Mouse (Mus musculus) lung, postnatal 25 days (tissue): Measurements from ENCODE around the gene Faim2.
A peak's percentile ranks its signal among the peaks of the same experiment; 100 is the strongest.

Experiments
- DNase-seq: peaks from one replicate; pipeline ENCODE4 v3.0.0; 2022; ENCODE audit warnings: low spot score

Faim2 gene

DNA sequence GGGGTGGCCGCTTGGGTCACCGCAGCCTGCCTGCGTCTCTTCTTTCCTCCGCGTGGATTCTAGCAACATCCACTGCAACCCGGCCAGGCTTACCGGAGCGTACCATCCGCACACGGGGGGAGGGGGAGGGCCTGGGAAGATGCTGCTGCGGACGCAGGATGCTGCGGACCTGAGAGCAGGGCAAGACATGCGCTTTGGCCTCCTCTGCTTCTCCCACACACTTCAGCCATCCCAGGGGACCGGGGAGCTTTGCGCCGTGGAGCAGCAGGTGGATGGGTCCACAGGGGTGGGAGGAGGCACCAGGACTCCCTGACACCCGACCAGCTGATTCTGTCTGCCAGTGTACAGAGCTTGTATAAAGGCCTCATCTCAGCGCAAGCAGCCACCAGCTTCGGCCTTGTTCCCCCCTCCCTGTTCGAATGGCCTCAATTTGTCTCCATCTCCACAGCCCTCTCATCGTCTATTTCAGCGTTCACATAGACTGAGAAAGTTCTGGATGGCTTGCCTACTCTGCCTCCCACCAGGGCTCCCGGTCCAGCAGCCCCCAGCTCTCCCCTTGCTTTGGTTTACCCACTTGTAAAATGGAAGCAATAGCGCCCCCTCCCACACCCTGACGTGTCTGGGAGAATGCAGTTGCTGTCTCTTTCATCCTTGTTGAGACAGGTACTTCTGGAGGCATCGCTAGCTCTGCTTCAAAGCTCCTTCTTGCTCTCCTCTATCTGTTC is at the start of gene Faim2:
Gene Faim2, minus strand, starts transcription at position 537 of the 725 bp plus-strand sequence.
- no peak for DNase-seq

DNA sequence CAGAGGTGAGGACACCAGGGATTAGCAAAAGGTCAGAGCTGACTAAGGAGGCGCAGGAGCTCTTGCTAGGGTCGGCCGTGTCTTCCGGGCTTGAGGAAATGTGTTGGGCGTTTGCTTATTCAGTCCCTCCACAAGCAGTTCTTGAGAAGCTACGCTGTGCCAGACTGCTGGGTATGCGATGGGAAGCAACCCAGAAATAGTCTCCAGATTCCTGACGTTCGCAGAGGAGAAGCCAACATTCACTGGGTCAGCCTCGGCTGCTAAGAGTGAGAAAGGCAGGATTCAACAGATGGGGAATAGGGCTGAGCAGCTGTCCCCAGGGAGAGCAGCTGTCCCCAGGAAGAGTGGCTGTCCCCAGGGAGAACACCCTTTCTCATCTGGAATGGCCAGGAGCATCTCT is 41.2 kb upstream of the Faim2 start:
- DNase-seq, result no peak

DNA sequence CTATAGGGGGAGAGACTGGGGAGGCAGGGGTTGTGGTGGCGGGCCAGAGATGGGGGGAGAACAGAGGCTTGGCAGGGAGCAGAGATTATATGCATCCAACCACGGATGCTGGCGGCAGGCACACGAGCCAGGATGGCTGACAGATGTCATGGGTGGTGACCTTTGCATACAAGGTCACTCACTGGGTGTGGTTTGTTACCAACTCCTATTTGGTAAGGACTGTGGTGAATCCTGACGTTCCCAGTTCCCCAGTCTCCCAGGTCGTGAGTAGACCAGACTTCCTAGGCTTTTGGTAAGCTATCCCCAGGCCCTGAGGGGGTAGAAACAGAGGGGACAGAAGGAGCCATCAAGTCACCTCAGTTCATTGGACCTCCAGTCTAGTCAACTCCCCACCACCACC is 40.7 kb upstream of the Faim2 start:
- no peak for DNase-seq

DNA sequence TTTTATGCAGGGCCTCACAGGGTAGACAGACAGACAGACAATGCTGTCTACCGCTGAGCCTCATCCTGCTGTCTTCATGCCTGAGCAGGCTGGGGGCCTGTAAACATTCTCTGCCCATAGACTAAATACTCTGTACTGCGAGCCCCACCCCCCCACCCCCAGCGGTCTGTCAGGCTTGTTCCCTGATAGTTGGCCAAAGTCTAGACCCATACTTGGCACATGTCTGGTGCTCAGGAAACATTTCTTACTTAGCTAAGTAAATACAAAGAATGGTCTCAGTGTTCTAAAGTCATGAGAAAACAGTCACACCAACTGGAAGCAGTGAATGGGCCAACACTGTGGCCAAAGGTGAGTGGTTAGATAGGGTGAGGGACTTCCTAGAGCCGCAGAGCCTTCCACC is 39.4 kb upstream of the Faim2 start:
- DNase-seq, result peak; percentile 24

DNA sequence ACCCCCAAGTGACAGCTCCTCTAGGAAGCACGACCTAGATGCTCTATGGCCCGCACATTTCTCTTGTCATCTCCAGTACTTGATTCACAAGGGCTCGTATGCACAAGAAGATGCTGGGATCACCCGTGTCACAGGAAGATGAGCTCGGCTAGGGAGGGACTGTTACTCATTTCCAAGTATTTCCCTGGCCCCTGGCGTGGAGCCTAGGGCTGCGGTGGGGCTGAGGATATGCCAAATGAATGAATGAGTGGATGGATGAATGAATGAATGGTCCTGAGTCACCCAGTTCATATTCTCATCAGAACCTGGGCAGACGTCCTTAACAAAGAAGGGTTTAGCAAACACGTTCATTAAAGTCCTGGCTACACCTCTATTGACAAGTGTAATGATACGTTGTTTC is 32.3 kb upstream of the Faim2 start:
- DNase-seq, result no peak

DNA sequence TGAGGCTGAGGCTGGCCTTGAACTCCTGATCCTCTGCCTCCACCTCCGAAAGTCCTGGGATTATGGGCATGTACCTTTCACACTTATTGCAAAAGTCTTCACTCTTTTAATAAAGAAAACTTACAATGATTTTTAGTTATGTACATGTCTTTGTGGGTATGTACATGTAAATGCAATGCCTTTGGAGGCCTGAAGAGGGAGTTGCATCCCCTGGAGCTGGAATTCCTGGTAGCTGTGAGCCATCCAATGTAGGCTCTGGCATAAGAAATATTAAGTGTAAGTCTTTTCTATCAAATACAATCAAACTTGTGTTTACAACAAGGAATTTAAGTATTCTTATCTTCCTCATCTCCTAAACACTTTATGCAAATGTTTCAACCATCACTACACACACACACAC is 31.0 kb upstream of the Faim2 start:
- DNase-seq, result no peak

DNA sequence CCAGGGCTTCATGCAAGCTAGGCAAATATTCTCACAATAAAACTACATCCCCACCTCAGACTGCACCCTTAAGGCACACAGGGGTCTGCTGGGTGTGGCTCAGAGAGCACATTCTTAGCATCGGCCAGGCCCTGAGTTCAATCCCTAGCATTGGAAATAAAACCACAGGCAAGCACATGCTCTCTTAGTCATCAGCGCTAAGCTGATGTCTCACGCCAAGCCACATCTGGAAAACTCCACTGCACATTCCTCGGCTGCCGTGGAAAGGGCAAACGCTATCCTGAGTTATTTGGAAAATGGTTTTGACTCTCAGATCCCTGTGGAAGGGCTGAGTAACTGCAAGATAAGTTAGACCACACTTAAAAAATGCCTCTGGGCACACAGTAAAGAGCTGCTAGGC is 25.8 kb upstream of the Faim2 start:
- no peak for DNase-seq

DNA sequence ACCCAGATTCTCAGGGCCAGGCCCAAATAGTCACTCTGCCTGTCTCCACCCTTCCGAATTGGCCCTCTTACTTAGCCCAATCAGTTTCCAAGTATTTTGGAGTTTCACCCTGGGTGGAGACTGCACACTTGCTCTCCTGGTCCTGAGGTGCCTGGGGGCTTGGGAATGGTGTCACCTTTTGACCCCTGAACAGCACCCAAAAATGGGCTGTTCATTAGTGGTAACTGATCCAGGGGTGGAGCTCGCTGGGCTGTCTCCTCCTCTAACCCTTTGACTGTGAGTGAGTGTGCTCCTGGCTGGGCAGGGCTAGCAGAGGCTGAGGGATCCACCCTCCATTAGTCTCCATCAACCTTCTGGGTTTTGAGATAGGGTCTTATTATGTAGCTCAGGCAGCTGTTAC is 21.9 kb upstream of the Faim2 start:
- no peak for DNase-seq

DNA sequence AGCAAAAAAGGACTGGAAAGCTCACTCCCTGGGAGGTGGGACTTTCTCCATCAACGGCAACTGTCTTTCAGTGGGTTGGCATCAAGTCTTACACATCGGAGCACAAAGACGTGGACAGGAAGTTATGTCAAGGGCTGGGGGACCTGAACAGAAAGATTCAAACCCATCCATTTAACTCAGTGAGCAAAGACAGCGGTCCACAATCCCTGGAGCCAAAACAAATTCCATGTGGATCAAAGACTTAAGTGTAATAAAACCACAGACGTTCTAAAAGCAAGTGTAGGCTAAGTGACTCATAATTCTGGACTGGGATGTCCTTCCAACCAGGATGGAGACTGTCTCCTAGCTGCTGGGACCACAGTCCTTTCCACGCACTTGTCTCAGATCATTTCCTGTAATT is 19.8 kb upstream of the Faim2 start:
- no peak for DNase-seq

DNA sequence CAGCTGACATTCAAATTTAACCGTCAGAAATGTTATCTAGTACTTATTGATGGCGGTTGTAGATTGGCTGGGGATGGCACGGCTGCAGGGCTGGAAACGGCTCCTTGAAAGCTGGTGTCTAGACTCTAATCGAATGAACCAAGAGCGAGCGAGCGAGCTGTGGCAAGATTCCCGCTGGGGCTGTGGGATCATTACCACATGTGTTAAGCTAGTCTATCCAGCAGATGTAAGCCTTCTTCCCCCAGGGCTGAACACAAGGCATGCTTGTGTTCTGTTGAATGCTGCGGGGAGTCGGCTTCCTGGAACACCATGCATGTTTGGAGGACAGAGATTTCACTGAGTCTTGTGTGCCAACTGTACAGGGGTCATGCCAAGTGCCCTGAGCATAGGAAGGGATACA is 18.6 kb upstream of the Faim2 start:
- no peak for DNase-seq

DNA sequence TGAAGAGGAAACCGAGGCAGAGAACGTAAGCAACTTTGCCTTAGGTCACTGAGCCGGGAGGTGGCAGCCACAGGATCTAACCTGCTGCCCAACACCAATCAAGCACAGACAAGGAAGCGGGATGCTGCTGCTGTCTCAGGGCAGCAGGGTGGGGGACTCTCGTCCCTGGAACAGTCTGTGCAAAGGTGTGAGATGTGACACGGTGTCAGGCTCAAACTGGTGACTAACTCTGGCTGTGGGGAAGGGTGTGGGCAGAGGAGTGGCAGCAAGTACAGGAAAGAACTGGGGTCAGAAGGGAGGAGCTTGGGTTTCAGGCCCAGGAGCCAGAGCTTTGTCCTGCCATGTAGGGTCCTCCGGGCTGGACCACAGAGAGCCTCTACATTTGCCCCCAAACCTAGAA is 16.1 kb upstream of the Faim2 start:
- DNase-seq, result no peak

DNA sequence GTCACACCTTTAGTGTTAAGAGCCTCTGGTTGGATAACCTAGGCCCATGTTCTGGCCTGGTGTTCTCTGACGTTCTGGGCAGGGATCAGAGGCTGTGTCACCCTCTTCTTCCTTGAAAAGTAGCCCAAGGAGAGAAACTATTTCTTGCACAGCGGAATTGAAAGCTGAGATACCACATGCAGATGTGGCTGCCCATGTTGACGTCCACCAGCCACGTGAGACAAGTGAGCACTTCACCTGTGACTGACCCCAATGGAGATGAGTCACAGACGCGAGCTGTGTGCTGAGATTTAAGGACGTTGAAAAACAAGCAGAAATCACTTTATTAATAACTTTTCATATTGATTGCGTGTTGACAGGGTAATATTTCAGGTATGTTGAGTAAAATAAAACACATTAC is 11.9 kb upstream of the Faim2 start:
- DNase-seq, result no peak

DNA sequence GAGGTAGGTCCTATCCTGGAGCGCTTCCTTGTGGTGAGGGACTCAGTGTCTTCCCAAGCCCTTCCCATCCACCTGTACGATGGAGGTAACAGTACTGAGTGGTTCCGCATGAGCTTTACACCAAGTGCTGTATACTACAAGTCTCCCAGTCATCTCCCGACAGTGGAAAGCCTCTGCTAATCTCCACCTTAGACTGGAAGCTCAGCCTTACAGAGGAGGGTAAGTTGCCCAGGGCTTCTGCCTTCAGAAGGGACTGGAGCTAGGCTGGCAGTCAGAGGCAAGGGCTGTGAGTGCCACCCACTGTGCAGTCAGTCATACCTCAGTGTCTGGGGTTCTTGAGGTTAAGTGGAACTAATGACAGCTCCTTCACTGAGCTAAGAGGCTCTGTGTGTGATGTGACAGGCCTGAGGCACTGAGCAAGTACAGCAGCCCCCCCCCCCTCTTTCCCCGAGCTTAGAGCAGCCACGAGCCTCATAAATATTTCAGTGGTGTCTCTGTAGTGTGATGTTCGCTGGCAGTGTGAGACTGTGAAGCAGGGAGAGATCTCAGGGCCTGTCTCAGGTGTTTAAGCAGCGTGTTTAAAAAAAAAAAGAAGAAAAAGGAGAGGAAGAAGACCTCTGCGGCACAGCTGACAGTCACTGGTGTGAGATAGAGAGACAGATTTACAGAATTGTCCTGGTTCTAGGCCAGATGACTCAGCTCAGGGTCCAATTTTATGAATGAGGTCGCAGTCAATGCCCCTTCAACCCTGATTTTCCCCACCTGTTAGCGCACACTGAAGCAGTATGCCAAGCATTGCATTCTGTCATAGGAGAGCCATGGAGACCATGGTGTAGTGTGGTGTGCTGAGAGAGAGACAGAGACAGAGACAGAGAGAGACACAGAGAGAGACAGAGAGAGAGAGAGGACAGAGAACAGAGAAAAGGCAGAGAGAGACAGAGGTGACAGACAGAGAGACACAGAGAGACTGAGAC is 9.2 kb upstream of the Faim2 start:
- DNase-seq, result peak; percentile 32

DNA sequence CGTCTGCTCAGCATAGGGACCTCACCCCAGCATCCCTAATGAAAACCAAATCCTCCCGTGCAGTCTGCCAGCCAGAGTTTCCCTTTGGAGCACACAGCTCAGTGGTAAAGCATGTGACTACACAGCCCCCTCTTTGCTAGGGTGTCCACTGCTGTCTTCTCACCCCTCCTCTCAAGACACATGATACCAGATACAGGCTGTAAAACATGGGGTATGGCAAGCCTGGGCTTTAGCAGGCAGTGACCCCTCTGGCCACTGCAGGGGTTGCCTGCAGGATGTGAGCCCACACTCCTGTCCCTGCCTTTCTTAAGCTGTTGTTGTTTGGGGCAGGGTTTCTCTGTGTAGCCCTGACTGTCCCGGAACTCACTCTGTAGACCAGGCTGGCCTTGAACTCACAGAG is 4.1 kb upstream of the Faim2 start:
- no peak for DNase-seq

DNA sequence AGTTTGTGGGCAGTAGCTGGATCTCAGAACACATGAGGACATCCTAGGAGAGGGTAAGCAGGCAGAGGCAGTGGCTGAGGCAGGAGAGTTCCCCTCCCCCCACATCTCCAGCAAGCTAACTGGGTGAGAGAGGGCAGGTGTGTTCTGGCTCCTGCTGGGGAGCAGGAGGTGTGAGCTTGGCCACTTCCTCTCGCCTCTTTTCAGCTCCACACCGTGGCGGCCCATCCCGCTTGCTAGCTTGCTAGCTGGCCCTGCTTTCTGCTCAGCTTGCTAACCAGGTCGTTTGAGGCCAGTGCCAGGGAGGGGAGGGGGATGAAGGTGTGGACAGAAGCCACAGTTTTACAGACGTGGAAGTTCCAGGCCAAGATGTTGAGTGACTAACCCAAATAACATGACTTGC is 3.2 kb upstream of the Faim2 start:
- DNase-seq, result no peak

DNA sequence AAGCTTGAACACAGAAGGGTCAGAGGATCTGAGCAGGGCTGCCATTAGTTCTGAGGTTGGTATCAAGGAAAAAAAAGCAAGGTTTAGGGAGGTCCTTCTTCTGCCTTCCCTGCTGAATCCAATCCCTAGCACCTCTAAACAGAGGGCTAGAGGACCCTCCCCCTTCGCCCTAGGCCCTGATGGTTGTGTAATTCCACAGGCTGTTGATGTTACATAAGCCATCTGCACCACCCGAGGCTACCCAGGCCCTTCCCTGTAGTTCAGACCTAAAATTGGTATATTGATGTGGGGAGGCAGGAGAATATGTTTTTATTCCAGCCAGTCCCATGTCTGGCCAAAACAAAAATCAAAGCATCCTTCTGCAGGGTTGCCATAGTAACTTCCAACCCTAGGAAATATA is 1.3 kb downstream of the Faim2 start:
- DNase-seq, result peak; percentile 55

DNA sequence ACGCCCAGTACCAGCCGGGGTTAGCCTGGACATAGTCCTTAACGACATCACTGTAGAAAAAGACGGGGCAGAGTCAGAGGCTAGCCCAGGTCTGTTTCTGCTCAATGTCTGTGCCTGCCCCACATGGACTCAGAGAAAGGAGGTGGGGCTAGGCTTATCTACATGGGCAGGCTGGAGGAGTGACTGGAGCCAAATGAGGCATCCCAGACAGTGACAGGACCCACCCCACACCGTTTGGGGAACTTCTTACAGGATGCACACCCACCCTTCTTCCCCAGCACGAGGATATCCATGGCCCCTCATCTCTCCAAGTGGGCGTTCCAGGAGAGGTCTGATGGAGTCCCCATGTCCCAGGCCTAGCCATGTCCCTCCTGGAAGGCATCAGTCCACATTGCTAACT is 7.7 kb downstream of the Faim2 start:
- DNase-seq, result no peak

DNA sequence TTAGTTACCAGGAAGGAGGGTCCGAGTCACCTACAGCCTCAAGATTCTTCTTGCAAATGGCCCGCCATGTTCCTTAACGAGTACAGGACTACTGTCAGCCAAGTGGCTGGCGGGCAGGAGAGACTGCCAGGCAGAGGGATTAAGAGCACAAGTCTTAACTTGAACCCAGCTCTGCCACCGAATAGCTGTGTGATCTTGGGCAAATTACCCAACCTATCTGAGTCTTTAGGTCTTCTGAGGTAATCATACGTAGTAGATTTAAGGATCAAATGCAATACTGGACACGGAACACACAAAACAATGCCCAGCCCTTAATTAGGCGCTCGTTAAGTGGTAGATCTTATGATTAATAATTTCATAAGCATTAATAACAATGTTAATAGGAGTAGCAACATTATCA is 8.3 kb downstream of the Faim2 start:
- DNase-seq, result no peak

DNA sequence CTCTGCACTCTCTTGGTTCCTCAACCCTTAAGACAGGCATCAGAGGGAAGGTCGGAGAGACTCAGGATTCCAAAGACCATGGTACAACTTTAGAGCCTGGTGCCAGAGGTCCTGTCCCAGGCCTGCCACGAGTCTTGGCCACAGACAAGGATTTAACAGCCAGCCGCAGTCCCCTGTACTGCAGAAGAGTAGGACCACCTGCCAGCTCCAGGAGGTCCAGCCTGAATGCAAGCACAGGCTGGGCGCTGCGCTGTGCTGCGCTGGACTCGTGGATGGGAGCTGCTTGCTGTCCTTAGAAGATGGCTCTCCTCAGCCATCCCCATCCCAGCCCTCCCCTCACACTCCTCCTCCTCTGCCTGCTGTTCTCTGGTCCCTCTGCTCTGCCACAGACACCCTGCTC is 10.2 kb downstream of the Faim2 start:
- DNase-seq, result no peak

DNA sequence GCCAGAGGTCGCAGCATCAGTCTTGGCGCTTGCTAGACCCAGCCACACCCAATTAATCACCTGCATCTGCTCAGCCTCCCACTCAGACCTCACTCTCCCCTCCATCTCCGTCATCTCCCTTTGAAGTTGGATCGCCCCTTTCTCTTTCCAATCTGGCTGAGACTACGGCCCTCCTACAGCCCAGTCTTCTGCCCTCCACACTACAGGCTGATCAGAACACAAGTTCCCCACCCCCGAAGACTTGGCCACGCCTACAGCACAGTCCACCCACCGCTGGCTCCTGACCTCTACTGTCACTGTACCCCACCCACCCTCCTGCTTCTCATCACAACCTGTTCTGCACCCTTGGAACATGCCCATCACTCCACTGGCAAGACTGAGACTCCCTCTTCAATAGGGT is 11.2 kb downstream of the Faim2 start:
- DNase-seq, result no peak

DNA sequence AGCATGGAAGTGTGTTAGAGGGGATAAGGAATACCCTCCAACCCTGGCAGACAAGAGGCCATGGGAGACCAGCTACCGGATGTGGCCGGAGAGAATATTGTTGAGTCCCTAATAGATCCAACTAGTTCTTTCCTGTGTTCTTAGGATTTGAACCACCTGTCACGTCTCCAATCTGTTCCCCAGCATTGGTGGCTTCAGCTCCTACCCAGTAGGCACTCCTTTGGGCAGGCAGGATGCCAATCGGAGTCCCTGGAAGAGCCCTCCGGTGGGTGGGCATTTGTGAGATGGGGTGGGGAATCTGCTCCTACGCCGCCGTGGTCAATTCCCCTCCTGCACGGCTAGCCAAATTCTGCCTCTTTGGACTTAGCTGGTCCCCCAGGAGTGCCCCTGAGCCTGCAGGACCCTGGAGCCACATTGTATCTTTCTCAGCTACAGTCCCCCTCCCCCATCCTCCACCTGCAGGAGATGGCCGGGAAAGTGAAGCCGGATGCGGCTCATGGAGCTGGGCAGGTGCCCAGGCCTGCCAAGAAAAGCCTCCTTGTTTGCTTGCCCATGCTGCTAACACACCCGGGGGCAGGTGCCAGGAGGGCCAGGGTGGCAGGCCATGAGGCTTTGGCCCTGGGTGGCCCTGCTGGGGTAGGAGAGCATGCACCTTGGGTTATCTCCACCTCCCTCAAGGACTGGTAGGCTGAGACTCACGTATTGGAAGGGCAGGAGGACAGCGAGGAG is 16.0 kb downstream of the Faim2 start:
- DNase-seq, result peak; percentile 48

DNA sequence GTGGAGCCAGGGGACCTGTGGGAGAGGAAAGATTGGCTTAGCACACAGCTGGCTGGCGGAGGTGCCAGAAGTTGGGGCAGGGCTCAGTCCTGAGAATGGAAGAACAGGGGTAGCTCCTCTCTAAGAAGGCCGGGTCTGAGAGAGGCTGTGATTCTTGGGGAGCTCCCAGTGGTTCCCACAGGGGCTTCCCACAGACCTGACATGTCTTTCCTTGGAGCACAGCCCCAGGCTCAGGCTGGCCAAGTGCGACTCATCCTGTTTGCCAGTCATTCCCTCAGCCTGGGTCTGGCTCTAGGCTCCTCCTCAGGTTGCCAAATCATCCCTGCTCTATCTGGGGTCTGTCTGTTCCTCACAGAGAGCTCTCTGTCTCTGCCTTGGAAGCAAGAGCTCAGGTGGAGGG is 17.3 kb downstream of the Faim2 start:
- no peak for DNase-seq

DNA sequence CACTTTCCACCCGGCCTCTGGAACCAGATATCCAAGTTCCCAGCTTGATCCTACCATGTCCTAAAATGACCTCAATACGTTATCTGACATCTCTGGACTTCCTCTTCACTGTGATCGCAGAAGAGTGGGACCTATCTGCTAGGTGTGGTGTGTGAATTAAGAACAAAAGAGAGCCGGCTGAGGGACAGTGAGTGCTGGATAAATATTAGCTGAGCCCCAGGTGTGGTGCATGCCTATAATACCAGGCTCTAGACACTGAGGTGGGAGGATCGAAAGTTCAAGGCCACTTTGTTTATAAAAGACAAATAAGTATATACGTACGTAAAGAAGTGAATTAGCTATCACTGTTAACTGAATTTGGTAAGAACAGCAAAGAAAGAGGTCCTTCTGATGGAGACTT is 18.1 kb downstream of the Faim2 start:
- no peak for DNase-seq
